Mouse (Mus musculus) embryonic fibroblast, embryonic 13.5 days (primary cell): ENCODE results near the gene Zfhx2. TPM values are rescaled to one million over a fixed set of nuclear protein-coding genes. Genes with fewer than 3 reads are reported as not detected.

ENCODE experiments used
- H3K27ac ChIP-seq: 2 replicates; pipeline ENCODE4 v1.5.1; 2012; ENCODE audit warnings: low read length, control low read depth, inconsistent platforms; ENCODE audit not compliant: insufficient read depth
- H3K4me1 ChIP-seq: 2 replicates; pipeline ENCODE4 v1.6.1; 2011; ENCODE audit warnings: low read length; ENCODE audit not compliant: control insufficient read depth, insufficient read depth
- H3K4me3 ChIP-seq: 2 replicates; pipeline ENCODE4 v1.5.1; 2011; ENCODE audit warnings: mild to moderate bottlenecking, control low read depth, low read length; ENCODE audit not compliant: insufficient read depth
- CTCF ChIP-seq: IDR thresholded peaks from 2 replicates; pipeline ENCODE4 v1.5.1; 2011; ENCODE audit warnings: mild to moderate bottlenecking, control low read depth, low read length, moderate library complexity, borderline replicate concordance; ENCODE audit not compliant: insufficient read depth
- POLR2A ChIP-seq: IDR thresholded peaks from 2 replicates; pipeline ENCODE4 v1.6.1; 2011; ENCODE audit warnings: low read depth, mild to moderate bottlenecking, control low read depth, low read length, moderate library complexity
- polyA plus RNA-seq: library from polyadenylated mRNA; stranded (reverse); fragments of >200 nt; gene quantifications from 2 replicates; pipeline ENCODE4 v1.2.4, GENCODE M21; 2011; ENCODE audit warnings: low read depth; ENCODE audit not compliant: missing spikeins, insufficient read length

Zfhx2 gene
- polyA plus RNA-seq, 1 experiment: 3.5 TPM

DNA sequence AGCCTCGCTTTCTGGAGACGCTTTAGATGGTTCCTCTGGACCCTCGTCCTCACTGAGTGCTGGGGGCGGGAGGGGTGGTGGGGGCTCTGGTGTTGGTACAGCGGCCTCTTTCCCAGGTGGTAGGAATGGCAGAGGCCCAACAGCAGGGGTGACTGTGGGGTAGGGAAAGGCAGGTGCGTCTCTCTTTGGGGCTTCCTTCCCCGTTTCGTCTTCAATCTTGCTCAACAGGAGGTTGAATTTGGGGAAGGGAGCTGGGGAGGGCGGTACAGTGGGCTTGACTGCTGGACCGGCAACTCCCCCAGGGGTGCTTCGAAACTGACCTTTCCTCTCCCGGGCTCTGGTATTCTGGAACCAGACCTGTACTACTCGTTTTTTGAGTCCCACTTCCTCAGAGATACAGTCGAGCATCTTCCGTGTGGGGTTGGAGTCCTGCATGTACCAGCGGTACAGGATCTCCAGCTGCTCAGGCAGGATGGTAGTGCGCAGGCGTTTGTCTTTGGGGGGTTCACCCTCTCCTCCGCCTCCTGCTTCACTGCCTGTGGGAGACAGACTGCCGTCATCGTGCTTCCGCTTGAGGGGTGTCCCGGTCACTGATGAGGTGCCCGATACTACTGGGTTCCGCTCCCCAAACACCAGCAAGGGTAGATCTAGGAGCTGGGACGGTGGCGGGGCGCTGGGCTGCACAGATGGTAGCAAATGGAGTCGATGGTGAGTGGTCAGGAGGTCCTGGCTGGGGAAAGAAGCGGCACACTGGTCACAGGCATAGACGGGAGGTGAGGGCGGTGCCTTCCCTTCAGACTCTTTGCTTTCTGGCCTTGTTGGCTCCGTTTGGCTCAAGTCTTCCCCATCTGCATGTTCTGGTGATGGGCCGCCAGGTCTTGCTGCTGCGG is 27.4 kb downstream of the Zfhx2 start:
- Histone ChIP-seq H3K27ac (no peak overlapping the region), H3K4me1 (no peaks in the 10 kb centered on the region), H3K4me3 (no peak overlapping the region)
- TF ChIP-seq POLR2A (no peak), CTCF (no peak)

DNA sequence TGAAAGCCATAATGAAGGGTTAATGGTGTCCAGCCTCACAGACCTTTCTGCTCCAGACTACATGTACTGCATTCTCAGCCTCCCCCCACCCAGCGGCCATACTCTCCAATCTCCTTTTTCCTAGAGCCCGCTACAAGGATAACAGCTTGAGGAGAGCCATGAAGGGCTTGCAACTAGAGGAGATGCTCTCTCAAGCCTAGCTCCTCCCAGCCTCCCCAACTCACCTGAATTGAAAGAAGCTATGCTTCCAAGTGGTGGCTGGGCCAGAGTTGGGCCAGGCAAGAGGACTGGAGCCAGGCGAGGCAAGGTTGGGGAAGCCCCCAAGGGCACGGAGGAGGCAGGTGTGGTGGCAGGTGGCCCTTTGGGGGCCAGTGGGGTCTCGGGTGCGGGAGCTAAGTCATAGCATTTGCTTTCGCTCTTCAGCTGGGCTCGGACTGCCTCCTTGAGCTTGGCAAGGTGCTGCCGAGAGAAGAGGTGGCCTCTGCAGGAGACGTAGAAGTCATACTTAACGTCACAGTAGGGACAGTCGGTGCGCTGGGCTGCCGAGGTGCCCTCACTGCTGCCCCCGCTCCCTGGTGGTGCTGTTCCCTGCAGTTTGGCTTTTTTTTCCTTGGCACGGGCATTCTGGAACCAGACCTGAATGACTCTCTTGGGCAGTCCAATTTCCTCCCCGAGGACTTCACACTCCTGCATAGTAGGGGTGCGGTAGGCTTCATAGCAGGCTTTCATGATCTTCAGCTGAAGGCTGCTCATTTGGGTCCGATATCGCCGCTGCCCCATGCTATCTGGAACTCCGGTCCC is 28.3 kb downstream of the Zfhx2 start:
- Histone ChIP-seq H3K4me1 (no peaks in the 10 kb centered on the region), H3K27ac (no peak overlapping the region), H3K4me3 (no peak overlapping the region)
- no peak for TF ChIP-seq CTCF
- TF ChIP-seq POLR2A: no peak

DNA sequence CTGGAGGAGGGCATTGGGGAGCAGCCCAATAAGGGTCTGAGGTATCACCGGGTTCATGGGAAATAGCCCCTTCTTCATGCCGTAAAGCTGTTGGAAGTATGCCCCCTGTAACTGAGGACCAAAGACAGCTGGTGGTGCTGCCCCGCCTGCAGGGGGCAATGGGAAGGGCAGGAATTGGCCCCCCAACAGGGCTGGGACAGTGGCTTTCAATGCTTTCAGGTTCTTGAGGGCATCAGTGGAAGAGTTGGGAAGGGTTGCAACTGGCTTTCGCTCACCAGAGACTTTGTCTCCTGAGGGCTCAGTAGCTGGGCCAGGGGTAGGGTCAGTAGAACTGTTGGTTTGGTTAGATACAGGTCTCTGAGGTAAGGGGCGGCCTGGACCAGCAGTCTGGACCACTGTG is 29.0 kb downstream of the Zfhx2 start:
- TF ChIP-seq POLR2A (no peak), CTCF (no peak)
- no peaks in the 10 kb centered on the region for H3K4me1 ChIP-seq
- no peak overlapping the region for H3K4me3 ChIP-seq
- H3K27ac ChIP-seq: no peak overlapping the region

DNA sequence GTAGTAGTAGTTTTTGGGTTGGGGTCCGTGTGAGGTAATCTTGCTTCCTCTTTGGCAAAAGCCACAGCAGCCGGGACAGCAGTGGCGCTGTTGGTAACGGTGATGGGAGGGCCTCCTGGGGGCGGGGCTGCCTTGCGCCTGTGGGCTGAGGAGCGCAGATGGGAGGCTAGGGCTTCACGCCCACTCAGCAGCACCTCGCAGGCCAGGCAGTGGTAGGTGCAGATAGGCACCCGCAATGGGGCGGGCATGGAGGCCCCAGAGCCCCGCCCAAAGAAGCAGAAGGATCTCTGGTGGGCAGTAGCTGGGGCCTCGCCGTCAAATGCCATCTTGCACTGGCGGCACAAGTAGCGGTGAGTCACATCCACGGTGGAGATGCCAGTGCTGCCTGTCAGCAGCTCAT is 29.5 kb downstream of the Zfhx2 start:
- no peak overlapping the region for H3K4me3 ChIP-seq

DNA sequence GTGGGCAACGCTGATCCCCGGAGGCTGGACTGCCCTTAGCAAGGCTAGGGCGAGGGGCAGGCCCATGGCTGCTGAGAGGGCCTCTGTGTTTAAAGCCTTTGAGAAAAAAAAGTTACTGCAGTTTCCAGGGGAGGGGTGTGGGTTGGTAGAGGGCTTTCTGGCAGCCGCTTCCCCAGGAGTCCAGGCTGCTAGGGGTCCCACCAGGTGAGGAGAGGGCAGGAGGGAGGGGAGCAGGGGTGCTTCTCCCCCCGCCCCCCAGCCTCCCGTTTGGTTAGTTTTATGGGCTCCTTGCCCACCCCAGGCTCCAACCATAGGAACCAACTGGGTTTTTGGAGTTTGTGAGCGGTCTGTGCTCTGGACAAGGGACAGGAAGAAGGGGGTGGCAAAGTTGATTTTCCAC is 30.3 kb downstream of the Zfhx2 start:
- no peaks in the 10 kb centered on the region for H3K4me1 ChIP-seq
- H3K27ac ChIP-seq: no peak overlapping the region
- H3K4me3 ChIP-seq: no peak overlapping the region
- TF ChIP-seq POLR2A: no peak
- no peak for TF ChIP-seq CTCF

More for the DNA sequence above, 29.5 kb downstream of the Zfhx2 start:
- H3K4me1 ChIP-seq: no peaks in the 10 kb centered on the region
- TF ChIP-seq CTCF (no peak), POLR2A (no peak)
- H3K27ac ChIP-seq: no peak overlapping the region

DNA sequence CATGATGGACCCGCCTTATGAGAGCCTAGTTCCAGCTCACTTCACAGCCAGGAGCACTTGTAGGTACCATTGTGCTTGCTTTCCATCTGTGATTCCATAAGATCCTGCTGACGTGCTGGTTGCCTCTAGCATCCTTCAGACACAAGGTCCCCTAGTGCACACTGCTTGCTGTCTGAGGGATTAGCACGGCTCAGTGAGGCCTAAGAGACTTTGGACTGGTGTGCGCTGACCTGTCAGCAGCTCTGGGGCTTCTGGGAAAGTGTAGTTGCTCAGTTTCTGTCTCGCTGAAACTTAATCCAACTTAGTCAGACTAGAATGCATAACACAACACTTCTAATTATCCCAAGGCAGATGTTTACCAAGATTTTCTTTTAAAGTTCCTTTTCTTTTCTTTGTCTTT is 32.2 kb downstream of the Zfhx2 start:
- TF ChIP-seq POLR2A (no peak), CTCF (no peak)
- Histone ChIP-seq H3K4me1 (no peaks in the 10 kb centered on the region), H3K4me3 (no peak overlapping the region), H3K27ac (no peak overlapping the region)

DNA sequence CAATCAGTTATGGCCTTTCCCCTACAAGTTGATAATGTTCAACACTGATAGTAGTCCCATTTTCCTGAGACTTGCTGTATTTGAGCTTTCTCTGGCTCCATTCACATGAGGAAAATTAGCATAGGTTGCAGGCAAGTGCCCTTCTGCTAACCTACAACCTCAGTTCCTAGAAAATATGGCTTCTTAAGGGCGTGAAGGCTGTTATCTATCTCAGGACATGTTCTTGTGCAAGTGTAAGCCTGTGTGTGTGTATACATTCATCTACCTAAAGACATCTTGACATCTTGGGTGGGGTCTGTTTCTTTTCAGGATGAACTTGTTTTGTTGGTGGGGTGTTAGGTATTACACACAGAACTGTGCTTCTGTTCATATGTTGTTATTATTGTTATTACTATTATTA is 33.1 kb downstream of the Zfhx2 start:
- H3K4me3 ChIP-seq: no peak overlapping the region
- no peak overlapping the region for H3K27ac ChIP-seq
- no peak for TF ChIP-seq POLR2A
- no peak for TF ChIP-seq CTCF
- H3K4me1 ChIP-seq: no peaks in the 10 kb centered on the region

DNA sequence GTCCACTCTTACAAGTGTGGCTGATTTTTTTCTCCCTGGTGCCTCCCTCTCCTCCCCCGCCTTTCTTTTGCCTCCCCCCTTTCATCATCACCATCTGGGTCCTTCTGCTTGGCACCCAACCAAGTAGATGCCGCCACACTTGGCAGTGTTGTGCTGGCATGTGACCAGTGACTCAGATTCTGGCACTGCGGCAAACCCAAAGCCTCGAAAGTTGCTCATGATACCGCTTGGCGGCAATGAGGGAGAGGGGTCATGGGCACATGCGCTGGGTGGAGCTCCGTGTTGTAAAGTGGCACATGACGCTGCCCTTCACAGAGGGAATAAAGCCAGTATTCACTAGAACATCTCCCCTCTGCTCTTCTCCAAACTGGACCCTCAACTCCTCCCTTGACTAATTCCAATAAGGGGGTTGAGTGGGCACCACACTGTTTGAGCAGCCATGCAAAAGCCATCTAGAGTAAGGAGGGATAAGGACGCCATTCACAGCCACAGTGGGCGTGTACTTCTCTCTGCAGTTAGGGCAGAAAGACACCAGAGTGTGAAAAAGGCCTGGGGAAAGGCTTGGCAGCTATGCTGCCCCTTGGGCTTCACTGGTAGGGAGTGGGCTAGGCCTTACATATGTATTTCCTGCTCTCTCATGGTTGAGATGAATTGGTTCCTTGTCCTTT is 36.8 kb downstream of the Zfhx2 start:
- Histone ChIP-seq H3K27ac (no peak overlapping the region), H3K4me3 (no peak overlapping the region), H3K4me1 (no peaks in the 10 kb centered on the region)
- no peak for TF ChIP-seq CTCF
- no peak for TF ChIP-seq POLR2A

DNA sequence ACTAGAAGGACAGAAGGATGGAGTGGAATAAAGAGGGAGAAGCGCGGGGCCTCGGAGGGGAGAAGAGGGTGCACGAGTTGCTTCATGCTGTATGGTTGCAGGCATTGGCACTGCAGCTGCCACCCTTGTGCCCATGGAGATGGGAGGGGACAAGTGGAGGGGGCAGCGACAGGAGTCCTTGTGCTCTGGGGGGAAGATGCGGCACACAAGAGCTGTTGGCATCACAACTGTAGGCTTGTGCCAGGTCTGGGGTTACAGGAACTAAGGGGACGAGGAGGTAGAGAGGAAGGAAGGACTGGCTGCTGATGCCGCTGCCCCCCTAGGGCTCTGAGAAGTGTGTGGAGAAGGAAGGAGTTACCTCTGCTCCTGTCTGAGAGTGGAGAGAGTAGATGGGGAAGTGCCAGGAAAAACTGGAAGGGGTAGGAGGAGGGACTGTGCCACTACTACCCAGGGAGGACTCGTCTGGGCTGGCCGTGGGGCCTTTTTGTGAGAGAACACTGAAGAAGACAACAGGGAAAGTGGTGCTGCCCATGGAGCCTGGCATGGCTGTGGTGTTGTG is 37.9 kb downstream of the Zfhx2 start:
- H3K27ac ChIP-seq: no peak overlapping the region
- TF ChIP-seq CTCF (no peak), POLR2A (no peak)
- no peaks in the 10 kb centered on the region for H3K4me1 ChIP-seq
- no peak overlapping the region for H3K4me3 ChIP-seq
